Mouse (Mus musculus): ENCODE results near the gene Pde8b. TPM values are rescaled to one million over a fixed set of nuclear protein-coding genes. Genes with fewer than 3 reads are reported as not detected.

Pde8b gene
- polyA plus RNA-seq, 1 experiment: 0.88 TPM

DNA sequence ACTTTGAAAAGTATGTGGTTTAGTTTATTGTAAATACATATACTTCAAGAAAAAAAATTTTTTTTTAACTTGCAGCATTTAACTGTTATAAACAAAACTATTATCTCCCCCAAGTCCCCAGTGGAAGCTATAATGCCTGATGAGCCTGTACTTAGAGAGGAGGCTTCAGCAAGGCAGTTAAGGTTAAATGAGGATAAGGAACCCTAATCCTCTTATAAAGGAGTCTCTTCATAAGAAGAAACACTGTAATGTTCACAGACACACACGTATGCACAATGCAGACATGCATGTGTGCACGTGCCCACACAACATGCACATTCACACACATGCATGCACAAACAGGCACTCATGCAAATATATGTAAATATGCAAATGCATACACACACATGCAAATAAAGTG is 12.6 kb downstream of the Pde8b start:
- Histone ChIP-seq H3K4me1 (replicated peaks; ENCODE audit: control insufficient read depth, insufficient read depth, low read length) (no peaks in the 10 kb centered on the region), H3K36me3 (ENCODE audit: control insufficient read depth, insufficient read depth, low read length) (no peaks in the 10 kb centered on the region), H3K4me3 (ENCODE audit: control insufficient read depth, insufficient read depth, low read length) (no peak overlapping the region), H3K27ac (ENCODE audit: control insufficient read depth, insufficient read depth, low read length) (no peak overlapping the region), H3K27me3 (ENCODE audit: control insufficient read depth, insufficient read depth, low read length) (no peaks in the 10 kb centered on the region)
- TF ChIP-seq CTCF (IDR thresholded peaks at IDR 0.05; ENCODE audit: borderline replicate concordance, control insufficient read depth, extremely low read depth, insufficient read depth, low read length, poor library complexity): no peak
- TF ChIP-seq POLR2A (IDR thresholded peaks at IDR 0.05; ENCODE audit: control insufficient read depth, extremely low read depth, insufficient read depth, low read length, poor library complexity): no peak
- no peak for DNase-seq
- 96% methylated on average over 2 of the region's 2 CpGs for WGBS

DNA sequence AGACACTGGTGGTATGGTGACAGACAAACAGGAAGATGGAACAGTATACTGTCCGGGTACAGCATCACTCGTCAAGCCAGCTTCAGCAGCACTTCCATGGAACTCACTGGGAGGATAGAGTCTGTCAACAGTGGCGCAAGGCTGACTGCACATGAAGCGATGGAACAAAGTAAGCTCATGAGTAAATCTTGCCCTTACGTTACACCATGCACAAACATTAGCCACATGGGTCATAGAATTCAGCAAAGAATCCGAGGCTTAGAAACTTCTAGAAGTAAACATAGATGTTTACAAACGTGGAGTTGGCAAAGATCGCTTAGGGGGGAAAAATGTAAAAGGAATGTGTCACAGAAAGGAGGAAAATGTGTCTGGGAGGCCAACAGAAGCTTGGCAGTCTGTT is 14.9 kb downstream of the Pde8b start:
- 92% methylated on average over 8 of the region's 8 CpGs for WGBS

DNA sequence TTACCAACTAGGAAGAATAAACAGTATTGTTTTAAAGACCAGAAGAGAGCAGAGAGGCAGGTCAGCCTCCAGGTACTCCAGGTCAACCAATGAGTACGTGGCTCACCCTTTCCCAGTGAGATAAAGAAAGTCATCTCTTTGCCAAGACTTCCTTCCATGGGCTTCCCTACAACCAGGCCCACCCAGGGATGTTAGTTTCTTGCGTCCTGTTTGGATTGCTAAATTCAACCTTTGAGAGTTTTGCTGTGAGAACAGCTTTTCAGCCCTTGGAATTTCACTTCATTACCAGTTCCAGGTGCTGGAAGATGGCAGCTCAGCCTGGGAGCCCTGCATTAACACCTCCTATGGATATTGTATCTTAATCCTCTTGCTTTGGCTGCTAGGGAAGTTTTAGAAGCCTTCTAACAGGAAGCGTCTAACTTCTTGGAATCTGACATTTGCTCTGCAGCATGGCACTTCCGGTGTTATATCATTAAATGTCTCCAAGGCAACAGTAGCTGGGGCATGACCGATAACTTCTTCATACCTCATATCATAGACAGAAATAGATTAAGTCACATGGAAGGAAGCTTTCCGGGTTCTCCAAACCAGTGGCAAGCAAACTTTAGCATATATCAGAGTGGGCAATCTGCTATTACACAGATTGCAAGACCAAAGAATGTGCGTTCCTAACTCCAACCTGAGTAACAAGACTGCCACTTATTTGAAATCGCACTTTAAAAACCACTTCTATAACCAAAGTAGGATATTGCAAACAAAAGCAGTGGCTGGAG is 18.6 kb downstream of the Pde8b start:
- no peak for TF ChIP-seq POLR2A (IDR thresholded peaks at IDR 0.05; ENCODE audit: control insufficient read depth, extremely low read depth, insufficient read depth, low read length, poor library complexity)
- no peak for TF ChIP-seq CTCF (IDR thresholded peaks at IDR 0.05; ENCODE audit: borderline replicate concordance, control insufficient read depth, extremely low read depth, insufficient read depth, low read length, poor library complexity)
- DNase-seq: no peak
- H3K4me3 ChIP-seq (ENCODE audit: control insufficient read depth, insufficient read depth, low read length): no peak overlapping the region
- 81% methylated on average over 8 of the region's 8 CpGs for WGBS
- H3K36me3 ChIP-seq (ENCODE audit: control insufficient read depth, insufficient read depth, low read length): no peaks in the 10 kb centered on the region
- no peaks in the 10 kb centered on the region for H3K4me1 ChIP-seq (replicated peaks; ENCODE audit: control insufficient read depth, insufficient read depth, low read length)
- no peak overlapping the region for H3K27ac ChIP-seq (ENCODE audit: control insufficient read depth, insufficient read depth, low read length)
- H3K27me3 ChIP-seq (ENCODE audit: control insufficient read depth, insufficient read depth, low read length): no peaks in the 10 kb centered on the region

More for the DNA sequence above, 14.9 kb downstream of the Pde8b start:
- TF ChIP-seq CTCF (IDR thresholded peaks at IDR 0.05; ENCODE audit: borderline replicate concordance, control insufficient read depth, extremely low read depth, insufficient read depth, low read length, poor library complexity) (no peak), POLR2A (IDR thresholded peaks at IDR 0.05; ENCODE audit: control insufficient read depth, extremely low read depth, insufficient read depth, low read length, poor library complexity) (no peak)
- Histone ChIP-seq H3K27ac (ENCODE audit: control insufficient read depth, insufficient read depth, low read length) (no peak overlapping the region), H3K36me3 (ENCODE audit: control insufficient read depth, insufficient read depth, low read length) (no peaks in the 10 kb centered on the region), H3K27me3 (ENCODE audit: control insufficient read depth, insufficient read depth, low read length) (no peaks in the 10 kb centered on the region), H3K4me1 (replicated peaks; ENCODE audit: control insufficient read depth, insufficient read depth, low read length) (no peaks in the 10 kb centered on the region), H3K4me3 (ENCODE audit: control insufficient read depth, insufficient read depth, low read length) (no peak overlapping the region)
- no peak for DNase-seq

DNA sequence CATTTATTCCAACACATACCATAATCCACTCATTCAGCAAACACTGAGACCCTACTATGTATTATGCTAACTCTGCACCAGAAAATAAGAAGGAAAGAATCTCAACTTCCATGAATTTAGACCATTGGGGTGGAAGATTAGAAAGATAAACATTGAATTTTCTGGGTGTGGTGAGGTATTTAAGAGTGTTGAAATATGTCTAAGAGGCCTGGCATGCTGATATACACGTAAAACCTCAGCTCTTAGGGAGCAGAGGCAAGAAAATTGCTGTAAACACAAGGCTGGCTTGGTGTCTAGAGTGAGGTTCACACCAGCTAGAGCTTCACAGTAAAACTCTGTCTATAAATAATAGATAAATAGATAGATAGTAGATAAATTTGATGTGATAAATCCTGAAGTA is 19.8 kb downstream of the Pde8b start:
- no peak for TF ChIP-seq POLR2A (IDR thresholded peaks at IDR 0.05; ENCODE audit: control insufficient read depth, extremely low read depth, insufficient read depth, low read length, poor library complexity)
- no peak for TF ChIP-seq CTCF (IDR thresholded peaks at IDR 0.05; ENCODE audit: borderline replicate concordance, control insufficient read depth, extremely low read depth, insufficient read depth, low read length, poor library complexity)
- H3K27ac ChIP-seq (ENCODE audit: control insufficient read depth, insufficient read depth, low read length): no peak overlapping the region
- WGBS: 80% methylated on average over 1 of the region's 1 CpGs

DNA sequence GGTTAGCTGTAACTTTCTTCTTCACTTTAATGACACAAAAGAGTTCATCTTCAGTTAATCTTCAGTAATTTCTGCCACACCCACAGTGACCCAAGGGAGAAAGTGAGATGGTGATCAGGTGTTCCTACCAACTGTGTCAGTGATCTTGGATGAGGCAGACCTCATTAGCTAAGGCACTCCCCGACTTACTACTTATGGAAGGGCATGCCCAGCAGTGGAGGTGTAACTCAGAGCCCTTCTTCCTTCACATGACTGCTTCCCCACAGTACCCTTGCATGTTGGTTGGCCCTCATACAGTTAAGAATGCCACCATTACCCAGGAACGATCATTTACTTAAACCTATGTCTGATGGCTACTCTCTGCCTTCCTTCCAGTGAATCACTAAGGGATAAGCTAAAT is 25.6 kb downstream of the Pde8b start:
- no peak for DNase-seq
- H3K4me1 ChIP-seq (replicated peaks; ENCODE audit: control insufficient read depth, insufficient read depth, low read length): no peaks in the 10 kb centered on the region
- H3K27me3 ChIP-seq (ENCODE audit: control insufficient read depth, insufficient read depth, low read length): peaks cover 3% of the 10 kb centered on the region; the same call in 1 of the 2 replicates
- no peak overlapping the region for H3K27ac ChIP-seq (ENCODE audit: control insufficient read depth, insufficient read depth, low read length)
- 78% methylated on average over 2 of the region's 2 CpGs for WGBS
- H3K36me3 ChIP-seq (ENCODE audit: control insufficient read depth, insufficient read depth, low read length): no peaks in the 10 kb centered on the region
- no peak overlapping the region for H3K4me3 ChIP-seq (ENCODE audit: control insufficient read depth, insufficient read depth, low read length)
- TF ChIP-seq CTCF (IDR thresholded peaks at IDR 0.05; ENCODE audit: borderline replicate concordance, control insufficient read depth, extremely low read depth, insufficient read depth, low read length, poor library complexity) (no peak), POLR2A (IDR thresholded peaks at IDR 0.05; ENCODE audit: control insufficient read depth, extremely low read depth, insufficient read depth, low read length, poor library complexity) (no peak)

More for the DNA sequence above, 19.8 kb downstream of the Pde8b start:
- no peaks in the 10 kb centered on the region for H3K27me3 ChIP-seq (ENCODE audit: control insufficient read depth, insufficient read depth, low read length)
- H3K36me3 ChIP-seq (ENCODE audit: control insufficient read depth, insufficient read depth, low read length): no peaks in the 10 kb centered on the region
- H3K4me1 ChIP-seq (replicated peaks; ENCODE audit: control insufficient read depth, insufficient read depth, low read length): no peaks in the 10 kb centered on the region
- DNase-seq: no peak
- no peak overlapping the region for H3K4me3 ChIP-seq (ENCODE audit: control insufficient read depth, insufficient read depth, low read length)

DNA sequence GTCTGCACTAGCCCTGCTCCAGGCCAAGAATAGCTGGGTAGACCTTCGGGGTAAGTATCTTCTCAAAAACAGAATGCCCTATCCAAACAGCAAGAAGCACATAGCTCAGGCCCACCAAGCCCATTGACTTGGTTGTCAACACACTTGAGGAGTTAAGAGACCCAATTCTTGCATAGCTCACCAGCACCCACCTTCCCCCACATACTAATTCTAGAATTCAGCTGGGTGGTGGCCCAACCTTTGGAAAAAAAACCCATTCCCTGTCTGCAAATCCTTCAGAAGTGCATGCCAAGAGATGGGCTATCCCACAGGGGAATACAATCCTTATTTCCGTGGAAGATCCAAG is 26.7 kb downstream of the Pde8b start:
- H3K27ac ChIP-seq (ENCODE audit: control insufficient read depth, insufficient read depth, low read length): no peak overlapping the region
- no peak for DNase-seq
- 48% methylated on average over 2 of the region's 2 CpGs for WGBS
- no peak overlapping the region for H3K4me3 ChIP-seq (ENCODE audit: control insufficient read depth, insufficient read depth, low read length)
- TF ChIP-seq CTCF (IDR thresholded peaks at IDR 0.05; ENCODE audit: borderline replicate concordance, control insufficient read depth, extremely low read depth, insufficient read depth, low read length, poor library complexity): no peak
- no peak for TF ChIP-seq POLR2A (IDR thresholded peaks at IDR 0.05; ENCODE audit: control insufficient read depth, extremely low read depth, insufficient read depth, low read length, poor library complexity)
- H3K4me1 ChIP-seq (replicated peaks; ENCODE audit: control insufficient read depth, insufficient read depth, low read length): no peaks in the 10 kb centered on the region
- H3K36me3 ChIP-seq (ENCODE audit: control insufficient read depth, insufficient read depth, low read length): no peaks in the 10 kb centered on the region
- peaks cover 3% of the 10 kb centered on the region; the same call in 1 of the 2 replicates for H3K27me3 ChIP-seq (ENCODE audit: control insufficient read depth, insufficient read depth, low read length)
